Mouse (Mus musculus) CH12.LX (cell line): ENCODE results near the gene Prr29.

Experiments used
- CTCF ChIP-seq, 2 experiments: IDR thresholded peaks in 1 of 2; conservative IDR thresholded peaks in 1 of 2; 2 replicates each; pipeline ENCODE4 v1.5.1; 2011 to 2012; ENCODE audit warnings: low read depth in 2 of 2, low read length in 2 of 2, improper control_type of control experiment in 1 of 2, inconsistent platforms in 1 of 2, mild to moderate bottlenecking in 1 of 2, moderate library complexity in 1 of 2
- MAX ChIP-seq: IDR thresholded peaks from 2 replicates; pipeline ENCODE4 v1.6.1; 2011; ENCODE audit warnings: low read length, improper control_type of control experiment
- PAX5 ChIP-seq: IDR thresholded peaks from 2 replicates; pipeline ENCODE4 v1.6.1; 2012; ENCODE audit warnings: low read length, inconsistent platforms, mixed read lengths
- POLR2A ChIP-seq: IDR thresholded peaks from 2 replicates; pipeline ENCODE4 v1.6.1; 2011; ENCODE audit warnings: low read depth, mild to moderate bottlenecking, improper control_type of control experiment, low read length
- SIN3A ChIP-seq: IDR thresholded peaks from 2 replicates; pipeline ENCODE4 v1.6.1; 2012; ENCODE audit warnings: low read length, improper control_type of control experiment, inconsistent platforms
- USF2 ChIP-seq: conservative IDR thresholded peaks from 2 replicates; pipeline ENCODE4 v1.6.1; 2011; ENCODE audit warnings: low read depth, low read length, improper control_type of control experiment

- no peak for TF ChIP-seq PAX5
- no peak; the same call in 1 of the 2 replicates for TF ChIP-seq POLR2A
- peak; percentile 61 for TF ChIP-seq MAX
- TF ChIP-seq USF2 = no peak
- peak; percentile 96 to 98 for TF ChIP-seq CTCF (conservative IDR thresholded peaks at IDR 0.05 in 1 of 2, IDR thresholded peaks at IDR 0.05 in 1 of 2; ENCODE audit: low read depth in 2 of 2, low read length in 2 of 2)
- no peak for TF ChIP-seq SIN3A
Measured at GRCm38 (mm10) chr11:106391546-106392188, 26.4 kb downstream of the Prr29 start.
